Mouse (Mus musculus): ENCODE measurements at regions not wholly inside any gene's neighbourhood (a gene's known extent, or its start where the extent isn't known, plus 50 kb on each side); places are given as distances from the start of the nearest gene placed in this dataset.

DNA sequence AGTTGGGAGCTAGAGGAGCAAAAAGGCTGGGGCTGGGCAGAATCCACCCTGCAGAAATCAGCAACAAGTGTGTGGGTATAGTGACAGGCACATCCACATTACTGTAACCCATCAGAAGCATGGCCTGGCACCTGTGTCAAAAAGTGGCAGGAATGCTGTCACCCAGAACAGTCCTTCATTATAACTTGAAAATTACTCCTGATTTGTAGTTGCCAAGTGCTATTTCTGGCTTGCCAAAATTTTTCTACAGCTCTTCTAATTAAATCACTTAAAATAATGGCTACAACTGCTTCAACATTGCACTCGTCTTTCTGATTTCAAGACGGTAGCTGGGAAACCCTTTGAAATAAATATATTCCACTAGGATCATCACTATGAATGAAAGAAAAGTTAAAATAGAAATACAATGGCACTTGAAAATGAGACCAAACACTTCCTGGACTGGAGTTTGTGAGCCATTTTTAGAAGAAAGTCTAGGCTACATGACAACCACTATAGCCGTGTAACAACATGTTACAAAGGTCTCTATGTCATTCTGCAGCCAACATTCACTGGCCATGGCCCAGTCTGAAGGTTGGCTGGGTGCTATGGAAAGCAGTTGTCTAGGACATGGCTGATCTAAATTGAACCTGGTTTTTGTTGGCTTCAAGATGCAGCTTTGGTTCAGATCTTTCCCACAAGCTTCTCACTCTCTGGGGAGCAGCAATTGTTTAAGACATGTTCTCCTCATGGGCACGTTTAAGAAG is 190.6 kb upstream of the Tapt1 start:
- DNase-seq = no peak

DNA sequence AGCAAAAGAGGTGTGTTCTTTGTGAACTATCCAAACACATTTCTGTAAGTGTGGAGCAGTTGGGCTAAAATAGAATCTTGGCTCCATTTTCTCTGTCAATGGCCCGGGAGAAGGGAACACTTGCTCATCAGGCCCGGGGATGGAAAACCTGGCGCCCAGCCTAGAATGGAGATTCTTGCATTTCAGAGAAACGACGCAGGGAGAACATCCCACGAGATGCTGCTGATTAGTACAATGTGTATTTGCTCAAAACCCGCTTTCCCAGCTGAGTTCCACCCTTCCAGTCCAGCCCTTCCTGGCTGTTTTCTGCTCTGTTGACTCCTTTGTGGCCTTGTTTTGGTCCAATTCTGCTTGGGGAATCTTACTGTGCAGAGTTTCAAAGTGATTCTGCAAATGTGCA is 188.0 kb upstream of the Tapt1 start:
- DNase-seq = peak; percentile 86

DNA sequence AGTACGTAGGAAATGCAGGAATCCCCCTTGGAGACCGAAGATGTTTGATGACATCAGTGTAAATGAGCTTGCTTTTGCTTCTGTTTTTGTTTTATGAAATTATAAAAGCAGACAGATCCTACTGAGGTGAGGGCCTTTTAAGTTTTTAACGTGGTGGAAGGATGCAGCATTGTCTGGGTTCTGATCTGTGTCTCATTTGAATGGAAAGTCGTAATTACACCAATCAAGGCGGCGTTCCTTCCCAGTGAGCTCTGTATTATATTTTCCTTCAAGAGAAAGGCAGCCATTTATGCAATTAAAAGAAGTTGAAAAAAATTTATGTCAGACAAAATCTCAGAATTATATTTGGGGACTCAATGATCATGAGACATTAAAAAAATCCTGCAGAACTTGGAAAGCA is 176.9 kb upstream of the Tapt1 start:
- no peak for DNase-seq

DNA sequence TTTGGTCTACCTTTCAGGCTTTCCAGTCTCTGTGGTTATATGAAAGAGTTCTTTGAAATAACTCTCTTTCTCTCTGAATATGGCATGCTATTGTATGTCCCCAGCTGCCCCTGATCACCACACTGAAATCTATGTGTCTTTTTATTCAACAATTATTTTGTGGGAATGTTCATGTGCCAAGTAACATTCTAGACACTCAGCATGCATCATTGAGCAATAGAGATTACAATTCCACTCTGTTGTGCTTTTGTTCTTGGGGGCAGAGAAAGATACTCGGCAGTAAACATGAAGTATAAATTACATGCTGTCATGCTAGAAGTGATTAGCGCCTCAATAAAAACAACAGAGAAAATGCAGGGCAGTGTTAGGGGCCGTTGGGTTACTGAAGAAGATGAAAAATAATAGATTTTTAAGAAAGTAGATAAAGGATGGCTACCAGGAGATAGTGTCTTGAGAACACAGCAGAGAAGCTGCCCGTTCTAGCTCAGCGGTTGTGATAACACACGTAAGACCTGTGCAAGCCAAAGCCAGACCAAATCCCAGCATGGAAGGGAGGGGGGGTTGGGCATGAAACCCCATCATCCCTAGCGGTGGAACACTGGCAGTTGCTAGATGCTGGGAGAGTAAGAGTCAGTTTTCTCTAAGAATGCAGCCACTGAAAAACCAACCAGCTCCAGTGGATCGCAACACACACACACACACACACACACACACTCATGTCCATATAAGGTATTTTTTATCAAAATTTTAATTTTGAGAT is 174.3 kb upstream of the Tapt1 start:
- DNase-seq = no peak

DNA sequence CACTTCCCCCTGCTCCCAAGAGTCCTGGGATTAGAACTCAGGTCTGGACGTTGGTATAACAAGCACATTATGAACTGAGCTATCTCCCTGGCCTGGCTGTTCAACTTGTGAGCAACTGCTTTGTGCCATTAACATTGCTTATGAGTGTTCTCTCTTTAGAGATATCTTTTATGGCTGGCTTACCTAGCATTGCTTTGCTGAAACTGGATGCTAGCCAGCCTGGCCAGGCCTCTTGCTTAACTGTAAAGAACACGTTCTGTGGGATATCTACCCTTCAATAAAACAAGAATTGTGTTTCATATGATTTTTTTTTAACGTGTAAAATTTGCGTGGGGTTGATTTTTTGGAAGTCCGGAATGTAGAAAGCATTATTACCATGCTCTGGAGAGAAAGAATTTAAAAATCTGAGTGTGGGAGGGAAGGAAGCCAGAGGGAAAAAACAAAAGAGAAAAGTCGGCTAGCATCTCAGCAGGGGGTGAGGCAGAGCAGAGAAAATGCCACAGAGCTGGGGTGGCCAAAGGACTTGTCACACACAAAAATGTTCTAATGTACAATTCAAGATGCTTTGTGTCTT is 160.9 kb upstream of the Tapt1 start:
- peak; percentile 11 for DNase-seq

DNA sequence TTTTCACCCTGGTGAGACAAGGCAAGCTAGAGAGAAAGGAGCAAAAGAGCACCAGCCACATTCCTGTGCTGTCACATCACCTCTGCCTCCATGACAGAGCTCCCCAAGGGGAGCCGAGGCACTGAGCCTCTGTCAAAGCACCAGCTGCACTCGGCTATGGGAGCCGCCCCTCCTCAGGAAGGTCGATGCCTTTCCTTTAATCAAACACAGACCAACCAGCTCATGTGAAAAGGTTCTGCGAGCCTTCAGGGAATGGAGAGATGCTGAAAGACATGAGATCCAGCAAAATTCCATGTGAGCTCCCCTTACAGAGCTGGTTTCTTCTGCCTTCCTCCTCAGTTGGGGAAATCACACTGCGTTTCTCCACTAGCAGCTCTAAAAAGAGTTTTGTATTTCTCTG is 159.8 kb upstream of the Tapt1 start:
- no peak for DNase-seq

DNA sequence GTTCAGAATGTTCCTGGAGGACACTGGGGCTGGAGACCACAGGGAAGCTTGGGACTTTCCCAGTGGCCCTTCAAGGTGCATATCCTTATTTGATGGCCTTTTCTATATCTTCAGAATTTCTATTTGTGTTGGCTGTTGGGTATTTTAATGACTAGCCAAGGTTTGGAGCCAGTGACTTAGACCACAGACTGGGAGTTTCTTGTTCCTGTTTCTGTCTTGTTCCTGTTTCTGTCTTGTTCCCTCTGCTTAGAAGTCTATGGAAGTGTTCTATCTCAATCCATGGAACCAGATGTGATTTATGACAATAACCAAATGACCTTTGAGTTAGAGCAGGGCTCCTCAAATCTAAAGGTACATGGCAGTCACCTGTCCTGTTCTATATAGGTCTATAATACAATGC is 156.6 kb upstream of the Tapt1 start:
- no peak for DNase-seq

DNA sequence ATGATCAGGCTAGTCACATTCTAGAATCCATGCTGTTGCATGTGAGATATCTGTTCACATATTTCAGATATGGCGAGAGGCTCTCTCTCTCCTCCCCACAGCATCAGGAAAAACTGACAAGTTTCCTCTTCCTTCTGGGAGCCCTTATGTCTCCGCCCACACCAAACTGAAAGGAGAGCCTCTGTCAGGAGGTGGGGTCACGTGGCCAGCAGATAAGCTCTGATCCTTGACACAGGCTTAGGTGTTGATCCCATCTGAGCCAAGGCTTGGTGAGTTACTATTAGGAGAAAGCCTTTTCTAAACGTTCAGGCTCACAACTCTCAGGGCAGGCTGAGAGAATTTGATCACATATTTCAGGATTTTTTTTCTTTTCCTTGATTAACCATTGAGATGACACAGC is 143.6 kb upstream of the Tapt1 start:
- DNase-seq = no peak

DNA sequence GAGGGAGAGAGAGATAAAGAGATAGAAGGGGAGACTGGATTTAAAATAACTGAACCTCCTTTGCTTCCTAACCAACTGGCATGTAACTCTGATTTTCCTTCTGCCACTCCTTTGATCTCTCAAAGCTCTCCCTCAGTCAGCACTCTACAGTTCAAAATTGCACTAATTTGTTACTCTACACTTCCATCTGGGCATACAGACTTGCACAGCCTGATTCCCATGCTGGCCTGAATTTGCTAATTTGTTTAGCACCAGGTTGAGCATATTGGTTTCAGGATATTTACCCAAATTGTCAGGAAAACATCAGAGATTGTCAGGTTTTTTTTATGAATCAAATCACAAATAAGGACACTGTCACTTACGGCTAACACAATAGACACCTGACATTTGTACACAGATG is 125.9 kb upstream of the Tapt1 start:
- DNase-seq = no peak

DNA sequence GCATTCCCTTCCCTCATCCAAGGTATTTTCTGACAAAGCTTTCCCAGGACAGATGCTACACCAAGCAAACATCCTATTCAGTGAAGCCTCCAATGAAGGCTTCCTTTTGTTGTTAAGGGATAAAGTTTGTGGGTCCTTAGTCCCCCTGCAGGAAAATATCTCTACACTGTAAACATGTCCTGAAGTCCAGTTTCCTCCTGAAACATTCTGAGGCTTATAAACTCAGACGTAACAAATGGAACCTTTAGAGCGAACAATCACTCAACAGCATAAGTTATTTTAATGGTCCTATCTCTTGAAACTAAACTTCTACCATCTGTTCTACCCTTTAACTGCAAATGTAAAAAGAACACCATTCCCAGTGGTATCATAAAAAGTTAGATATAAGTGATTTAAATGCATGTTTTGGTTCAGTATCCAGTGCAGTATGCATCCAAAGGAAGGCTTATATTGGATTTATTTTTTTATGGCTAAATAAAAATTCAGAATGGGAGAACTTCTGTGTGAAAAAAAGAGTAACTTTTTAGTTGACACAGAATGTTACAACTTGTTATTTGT is 115.1 kb upstream of the Tapt1 start:
- no peak for DNase-seq

DNA sequence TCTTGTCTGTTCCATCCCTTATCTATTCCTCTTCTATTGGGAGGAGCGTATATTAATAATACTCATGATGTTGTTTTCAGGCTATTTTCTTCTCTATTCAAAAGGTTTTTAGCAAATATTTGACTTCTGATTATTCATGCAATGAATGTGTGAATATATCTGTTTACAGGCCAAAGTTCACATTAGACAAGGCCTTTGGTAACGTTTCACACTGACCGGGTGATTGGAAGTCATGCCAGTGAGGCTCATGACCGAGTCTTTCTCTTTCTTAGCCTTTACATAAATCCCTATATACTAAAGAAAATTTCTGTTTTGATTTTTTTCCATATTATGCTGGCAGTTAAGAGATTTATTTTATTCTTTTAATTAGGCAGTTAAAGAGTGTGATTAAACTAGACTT is 112.2 kb upstream of the Tapt1 start:
- DNase-seq = no peak

DNA sequence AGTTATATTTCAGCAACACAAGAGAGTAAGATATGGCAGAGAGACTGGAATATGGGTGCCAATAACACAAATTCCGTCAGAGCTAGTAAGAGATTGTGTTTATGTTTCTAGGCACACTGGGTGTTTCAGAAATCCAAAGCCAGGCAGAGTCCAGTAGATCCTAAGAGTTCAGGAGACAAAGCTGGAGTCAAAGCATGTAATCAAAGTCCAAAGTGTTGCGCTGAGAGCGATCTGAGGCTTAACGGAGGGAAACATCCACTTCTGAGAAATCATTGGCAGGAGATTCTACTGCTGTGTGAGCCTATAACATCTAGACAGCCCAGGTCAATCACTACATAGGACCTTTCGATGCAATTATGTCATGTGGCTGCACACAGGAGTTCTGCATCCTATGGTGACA is 109.3 kb upstream of the Tapt1 start:
- no peak for DNase-seq

DNA sequence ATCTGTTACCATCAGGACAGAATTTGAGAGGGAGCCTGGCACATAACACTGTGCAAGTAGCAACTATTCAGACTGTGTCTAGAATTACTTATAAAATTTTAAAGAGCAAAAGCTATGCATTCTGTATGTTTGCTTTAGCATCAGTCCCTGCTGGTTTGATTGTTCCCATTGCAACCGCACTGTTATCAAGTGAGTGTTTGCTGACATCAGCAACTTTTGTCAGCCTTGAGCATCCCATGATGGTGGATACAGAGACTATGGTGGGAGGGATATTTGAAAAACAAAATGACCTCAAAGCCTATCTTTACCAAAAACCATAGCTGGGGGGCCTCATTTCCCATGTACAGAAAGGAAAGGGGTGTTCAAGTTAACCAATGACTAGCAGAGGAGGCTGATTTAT is 93.2 kb upstream of the Tapt1 start:
- DNase-seq = no peak

DNA sequence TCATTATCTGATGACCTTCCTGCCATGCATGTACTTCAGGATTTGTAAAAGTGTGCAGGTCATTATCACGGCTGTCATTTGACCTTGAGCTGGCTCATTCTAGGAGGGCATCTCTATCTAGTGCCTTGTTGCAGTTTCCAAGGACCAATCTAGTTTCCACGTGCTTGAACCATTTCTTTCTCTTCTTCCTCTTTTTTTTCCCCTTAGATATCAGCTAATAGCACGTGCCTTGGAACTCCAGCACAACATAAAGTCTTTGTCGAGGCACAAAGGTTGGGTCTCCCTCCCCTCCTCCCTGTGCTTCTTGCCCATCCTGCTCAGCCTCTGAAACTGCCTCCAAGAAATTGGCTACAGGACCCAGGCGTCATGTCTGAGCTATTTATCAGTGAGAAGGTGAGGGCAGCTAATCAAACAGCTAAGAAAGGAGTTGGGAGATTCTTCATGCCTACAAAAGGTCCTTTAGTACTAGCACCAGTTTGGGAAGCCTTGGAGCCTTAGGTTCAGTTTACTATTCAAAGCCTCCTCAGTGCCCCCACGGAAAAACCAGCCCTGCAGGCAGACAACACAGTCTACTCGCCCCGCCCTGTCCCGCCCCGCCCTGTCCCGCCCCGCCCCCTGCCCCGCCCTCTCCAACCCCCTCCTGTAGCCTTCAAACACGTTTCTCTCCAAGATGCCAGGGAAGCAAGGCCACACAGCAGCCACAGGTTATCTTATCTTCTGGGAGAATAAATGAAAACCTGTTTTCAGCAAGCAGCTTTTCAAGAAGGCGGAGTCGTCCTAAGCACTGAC is 80.5 kb upstream of the Tapt1 start:
- DNase-seq = no peak

DNA sequence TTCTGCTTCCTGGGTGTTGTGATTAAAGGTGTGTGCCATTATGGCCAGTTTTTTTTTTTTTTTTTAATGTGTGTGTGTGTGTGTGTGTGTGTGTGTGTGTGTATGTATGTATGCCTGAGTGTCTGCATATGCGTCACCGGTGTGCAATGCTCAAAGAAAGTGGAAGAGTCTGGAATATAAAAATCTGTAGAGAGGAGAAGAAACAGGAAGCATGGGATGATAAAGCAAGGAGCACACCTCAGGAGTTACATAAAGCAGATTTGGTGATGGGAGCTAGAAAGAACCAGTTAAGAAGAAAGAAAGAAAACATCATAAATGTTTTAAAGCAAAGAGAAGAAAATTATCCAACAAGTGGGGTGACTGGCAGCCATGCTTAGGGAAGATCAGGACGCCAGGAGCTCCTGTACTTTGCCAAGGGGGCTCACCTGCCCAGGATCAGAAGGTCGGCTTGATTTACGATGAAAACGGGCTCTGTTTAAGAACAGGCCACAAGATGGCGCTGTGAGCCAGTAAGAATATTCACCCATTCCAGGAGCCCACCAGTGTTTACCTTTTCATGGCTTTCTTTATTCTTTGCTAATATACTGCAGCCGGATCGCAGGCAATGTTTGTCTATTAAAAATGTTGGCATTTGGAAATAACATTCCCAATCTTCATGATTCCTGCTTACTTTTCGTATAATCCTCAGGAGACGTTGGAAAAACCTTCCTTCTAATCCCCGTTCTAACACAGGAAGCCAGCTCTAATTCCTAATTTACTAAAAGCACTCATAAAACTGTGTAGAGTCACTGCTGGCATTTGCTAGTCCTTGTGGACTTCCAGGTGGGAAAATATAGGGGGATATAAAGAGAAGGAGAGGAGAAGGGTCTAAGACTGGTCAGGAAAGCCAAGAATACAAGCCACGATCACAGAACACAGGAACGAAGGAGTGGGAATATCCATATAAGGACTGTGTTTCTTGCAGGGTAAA is 77.7 kb upstream of the Tapt1 start:
- DNase-seq = peak; percentile 81

DNA sequence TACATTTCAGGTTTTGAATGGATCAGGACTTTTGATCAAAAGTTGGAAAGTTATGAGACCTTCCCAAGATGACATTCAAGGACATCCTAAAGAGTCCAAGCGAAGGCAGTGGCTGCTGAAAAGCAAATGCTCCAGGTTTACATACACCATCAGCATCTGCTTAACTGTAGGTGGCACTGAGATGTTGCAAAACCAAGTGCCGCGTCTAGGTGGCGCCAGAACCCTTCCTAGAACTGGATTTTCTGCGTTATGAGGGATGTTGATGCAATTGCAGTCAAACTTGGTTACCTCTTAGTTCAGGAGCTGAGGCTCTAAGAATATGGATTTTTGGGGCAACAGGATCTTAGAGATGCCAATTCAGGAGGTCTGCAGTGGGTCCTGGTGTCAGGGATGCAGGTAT is 58.0 kb upstream of the Tapt1 start:
- peak; percentile 89 for DNase-seq

All from right cerebral cortex, postnatal 14 days (tissue).